Mouse (Mus musculus) neural tube, postnatal 0 days (tissue): Measurements from ENCODE around the gene Ssty2. TPM values are rescaled to one million over a fixed set of nuclear protein-coding genes. Genes with fewer than 3 reads are reported as not detected.

Source experiments
- polyA plus RNA-seq: library from polyadenylated mRNA; unstranded; fragments of >200 nt; fragmentation: Nextera tagmentation; extraction: Ambion mirVana; gene quantifications from 2 replicates; pipeline ENCODE4 v1.2.1, GENCODE M21; 2015

Ssty2 gene
- not detected in 2 replicates for polyA plus RNA-seq

DNA sequence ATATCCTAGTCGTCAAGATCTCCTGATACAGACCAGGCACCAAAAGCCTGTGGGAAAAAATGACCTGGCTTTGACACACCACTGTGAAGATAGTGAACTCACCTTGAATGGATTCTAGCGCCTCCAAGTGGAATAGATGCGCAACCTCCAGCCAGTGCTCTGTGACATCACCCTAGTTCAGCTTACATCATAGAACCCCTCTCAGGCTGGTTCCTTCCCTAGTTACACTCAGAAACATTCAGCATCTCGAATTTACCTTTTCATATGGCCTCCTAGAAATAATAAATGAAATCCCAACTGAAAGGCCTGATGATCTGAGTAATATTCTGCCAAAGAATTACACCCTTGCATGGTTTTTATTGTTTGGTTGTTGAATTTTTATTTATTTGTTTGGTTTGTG is at the start of gene Ssty2:
Gene Ssty2 (minus strand): TSS at position 101 of the 400 bp plus-strand sequence.

